Mouse (Mus musculus) lung, adult 2 months (tissue): Measurements from ENCODE around the gene Esrrg.

Source experiments
- CTCF ChIP-seq: fragments of 200-500 bp; IDR thresholded peaks from 2 replicates; pipeline ENCODE4 v1.5.1; 2011; ENCODE audit warnings: mild to moderate bottlenecking, low read length, control low read depth; ENCODE audit not compliant: insufficient read depth
- POLR2A ChIP-seq: fragments of 200-500 bp; IDR thresholded peaks from 2 replicates; pipeline ENCODE4 v1.6.1; 2011; ENCODE audit warnings: low read depth, mild to moderate bottlenecking, control low read depth, low read length, borderline replicate concordance; ENCODE audit errors: extremely low read depth

- TF ChIP-seq CTCF: no peak
- TF ChIP-seq POLR2A: no peak
These were observed 185.8 kb downstream of the Esrrg start for GRCm38 (mm10) chr1:187794240-187794930.
